Comparison of ENCODE assay signal across 16 mouse cellular contexts in genomic region chr5:22307853-22308252, GRCm38 (mm10). TPM values are rescaled to one million over a fixed set of nuclear protein-coding genes. Genes with fewer than 3 reads are reported as not detected.
DNase-seq lines count a peak whose midpoint lies in the region; TF ChIP-seq lines count a peak whose summit lies in the region.
"Had no signal": no experiment of that assay in that cellular context is flagged by ENCODE, and none has a peak within 500 bp of the region (broad histone marks: within the 10 kb centered on the region; RNA-seq: fewer than 3 reads in every experiment).

No protein-coding gene starts in this region.

- no peak overlapping the region for H3K4me2 ChIP-seq in CH12.LX (ENCODE audit: insufficient read depth, low read depth, poor library complexity, severe bottlenecking)

- intact Hi-C loops in left cerebral cortex, postnatal 4 days (cut with DNase I) = no loop called here
- intact Hi-C loops in heart, postnatal 10 days (cut with DNase I) = no loop called here

- H3K4me3 ChIP-seq in CH12.LX (replicated peaks in 1 of 3; ENCODE audit: low read depth in 2 of 3, low read length in 2 of 3, poor library complexity in 1 of 3) (no peak overlapping the region), MEL (ENCODE audit: control insufficient read depth in 1 of 2, insufficient read depth in 1 of 2, low read depth in 2 of 2, low read length in 2 of 2) (no peak overlapping the region)

- H3K79me2 ChIP-seq in CH12.LX (replicated peaks; ENCODE audit: control insufficient read depth, extremely low read depth, insufficient read depth, poor library complexity, severe bottlenecking) = no peaks in the 10 kb centered on the region
- H3K79me2 ChIP-seq in MEL (ENCODE audit: control insufficient read depth, insufficient read depth, low read length, poor library complexity) = no peaks in the 10 kb centered on the region

- H3K9me3 ChIP-seq in CH12.LX (replicated peaks; ENCODE audit: low read length) = no peaks in the 10 kb centered on the region
- no peaks in the 10 kb centered on the region for H3K9me3 ChIP-seq in MEL (replicated peaks; ENCODE audit: insufficient read depth, low read length)
- H3K9me3 ChIP-seq: G1E had no signal

- H3K27ac ChIP-seq in CH12.LX (ENCODE audit: insufficient read depth, low read depth) = no peak overlapping the region
- H3K27ac ChIP-seq in MEL (ENCODE audit: control insufficient read depth, low read depth, low read length) = no peak overlapping the region

- no peak for TF ChIP-seq RAD21 in CH12.LX (IDR thresholded peaks at IDR 0.05; ENCODE audit: low read depth, low read length)
- TF ChIP-seq RAD21 in MEL (IDR thresholded peaks at IDR 0.05; ENCODE audit: low read depth, low read length) = no peak

- TF ChIP-seq EP300 in CH12.LX (IDR thresholded peaks at IDR 0.05; ENCODE audit: low read length) (no peak), MEL (IDR thresholded peaks at IDR 0.05; ENCODE audit: low read depth in 1 of 2, low read length in 2 of 2) (no peak; a peak in 1 of 4 replicates)

- TF ChIP-seq CTCF in CH12.LX (conservative IDR thresholded peaks at IDR 0.05 in 1 of 2, IDR thresholded peaks at IDR 0.05 in 1 of 2; ENCODE audit: low read depth in 2 of 2, low read length in 2 of 2) (no peak), MEL (IDR thresholded peaks at IDR 0.05 in 2 of 3, conservative IDR thresholded peaks at IDR 0.05 in 1 of 3; ENCODE audit: control insufficient read depth in 1 of 3, insufficient read depth in 1 of 3, low read depth in 2 of 3, low read length in 3 of 3, poor library complexity in 1 of 3, severe bottlenecking in 1 of 3) (no peak)

- H3K27me3 ChIP-seq in CH12.LX (replicated peaks) = no peaks in the 10 kb centered on the region
- no peaks in the 10 kb centered on the region for H3K27me3 ChIP-seq in MEL (ENCODE audit: control insufficient read depth in 1 of 2, insufficient read depth in 2 of 2, low read length in 2 of 2)
- H3K27me3 ChIP-seq: Patski had no signal

- in situ Hi-C loops in CH12.LX (cut with MboI; ENCODE audit: low pct_ligation_motif_present, low pct_unique_long_range_greater_than_20kb, low sequenced_read_pairs) = no loop called here

- dilution Hi-C loops in CH12.LX (cut with MboI; ENCODE audit: extremely low pct_ligation_motif_present, extremely low pct_unique_long_range_greater_than_20kb, low sequenced_read_pairs) = no loop called here

- H3K4me1 ChIP-seq in CH12.LX (ENCODE audit: control insufficient read depth in 1 of 2, insufficient read depth in 2 of 2) = no peaks in the 10 kb centered on the region
- H3K4me1 ChIP-seq in MEL (ENCODE audit: control insufficient read depth in 1 of 2, insufficient read depth in 2 of 2, low read length in 2 of 2) = no peaks in the 10 kb centered on the region

- TF ChIP-seq POLR2A in CH12.LX (IDR thresholded peaks at IDR 0.05; ENCODE audit: low read depth, low read length) = no peak
- no peak for TF ChIP-seq POLR2A in MEL (IDR thresholded peaks at IDR 0.05; ENCODE audit: control insufficient read depth in 1 of 2, insufficient read depth in 1 of 2, low read depth in 1 of 2, low read length in 2 of 2, poor library complexity in 1 of 2)

- DNase-seq in CH12.LX (ENCODE audit: extremely low read depth) (peak; percentile 6), MEL (ENCODE audit: low read depth, low spot score) (peak; percentile 26)
- no peak for DNase-seq in left cerebral cortex, postnatal 4 days
- DNase-seq in heart, postnatal 10 days = no peak
- DNase-seq: adrenal gland, adult 2 months; adrenal gland, adult 8-10 months; adrenal gland, postnatal 10 days; adrenal gland, postnatal 14 days; adrenal gland, postnatal 25 days; adrenal gland, postnatal 36 days; B cell, adult 2 months; cerebellum, adult 11 months; cerebellum, adult 8-10 months had no signal

- H3K36me3 ChIP-seq in CH12.LX (replicated peaks in 1 of 2; ENCODE audit: control insufficient read depth in 1 of 2, insufficient read depth in 1 of 2, low read length in 1 of 2) = no peaks in the 10 kb centered on the region
- H3K36me3 ChIP-seq in MEL (ENCODE audit: control insufficient read depth in 1 of 2, insufficient read depth in 2 of 2, low read length in 2 of 2) = no peaks in the 10 kb centered on the region
- H3K36me3 ChIP-seq: G1E had no signal

- no peak overlapping the region for H3K9ac ChIP-seq in CH12.LX (ENCODE audit: insufficient read depth, low read depth)
- H3K9ac ChIP-seq in MEL (ENCODE audit: control insufficient read depth, low read depth, low read length, poor library complexity, severe bottlenecking) = no peak overlapping the region

TF ChIP-seq in CH12.LX, 34 proteins besides CTCF, POLR2A, EP300 and RAD21:
- TF ChIP-seq HCFC1 (IDR thresholded peaks at IDR 0.05; ENCODE audit: low read depth, low read length) = no peak
- TF ChIP-seq TBP (conservative IDR thresholded peaks at IDR 0.05; ENCODE audit: low read depth, low read length) = no peak
- TF ChIP-seq ZNF384 (IDR thresholded peaks at IDR 0.05; ENCODE audit: low read depth, low read length) = peak; percentile 68
- no peak for TF ChIP-seq MXI1 (IDR thresholded peaks at IDR 0.05; ENCODE audit: low read depth, low read length)
- TF ChIP-seq KAT2A (IDR thresholded peaks at IDR 0.05; ENCODE audit: insufficient replicate concordance, low read length) = no peak
- TF ChIP-seq ETS1 (conservative IDR thresholded peaks at IDR 0.05; ENCODE audit: low read depth, low read length) = no peak

TF ChIP-seq in MEL, 35 proteins besides CTCF, POLR2A, EP300 and RAD21:
- TF ChIP-seq ZNF384 (IDR thresholded peaks at IDR 0.05; ENCODE audit: low read depth, low read length) (peak; percentile 80), TCF12 (IDR thresholded peaks at IDR 0.05; ENCODE audit: low read depth, low read length) (peak; percentile 16; the same call in 1 of the 2 replicates), E2F4 (IDR thresholded peaks at IDR 0.05; ENCODE audit: borderline replicate concordance, low read depth, low read length) (no peak)

RNA-seq across cellular contexts. Expression of gene Reln, which starts 36.6 kb away (rescaled TPM):
- 0.04 and 0.08 TPM in 2 replicates for total RNA-seq in CH12.LX (2012; rRNA removed)
- total RNA-seq in CH12.LX (2014; rRNA removed) = 0.03 TPM in 1 of 2 replicates, not detected in the other
- 0.15 TPM in 1 of 2 replicates, not detected in the other for polyA plus RNA-seq in CH12.LX (2012; ENCODE audit: insufficient read length, low read depth)
- total RNA-seq in MEL (2012; rRNA removed) = not detected in 2 replicates
- polyA plus RNA-seq in MEL (2012; ENCODE audit: insufficient read depth in 1 of 2, insufficient read length in 2 of 2, low read depth in 1 of 2, low replicate concordance in 2 of 2, missing spikeins in 1 of 2) = not detected
- total RNA-seq in left cerebral cortex, postnatal 4 days (2021) = 100 to 1,000 TPM; 170 to 177 TPM
- 1 to 10 TPM; 3.2 to 3.8 TPM for total RNA-seq in heart, postnatal 10 days (2021)
- polyA plus RNA-seq: C2C12, Patski had no signal

Comparison
In these comparisons a context has a peak if more than half of its experiments do, and no peak if none do; other contexts are left out.
1. DNase-seq: peak in CH12.LX (single experiment) and MEL (single experiment); none in left cerebral cortex, postnatal 4 days (single experiment) and heart, postnatal 10 days (0 of 2).
2. RNA of gene Reln, which starts 36.6 kb away (total RNA-seq): 170 to 177 TPM in left cerebral cortex, postnatal 4 days; 3.2 to 3.8 TPM in heart, postnatal 10 days, 0.03 to 0.08 TPM in CH12.LX and not detected in MEL; every median in the first group is over 10 times any median in the second.
3. Of the 35 proteins assayed by ChIP-seq in both MEL and CH12.LX: peak only in MEL: TCF12; only in CH12.LX: none; in both: ZNF384; in neither: 33.